Mouse (Mus musculus) heart, postnatal 0 days (tissue): ENCODE results near the gene Nhsl1.

ENCODE experiments used
- CTCF ChIP-seq: IDR thresholded peaks from 2 replicates; pipeline ENCODE4 v1.5.1; 2016; ENCODE audit warnings: antibody characterized with exemption, control low read depth, low read depth
- EP300 ChIP-seq: IDR thresholded peaks from 2 replicates; pipeline ENCODE4 v1.6.1; 2016; ENCODE audit warnings: antibody characterized with exemption, low read depth

GRCm38 (mm10) chr10:18283991-18284390 is 34.8 kb upstream of the Nhsl1 start:
- TF ChIP-seq EP300, result no peak
- no peak for TF ChIP-seq CTCF
